Mouse (Mus musculus) heart, postnatal 14 days (tissue): ENCODE results near the gene Gpr162. TPM values are rescaled to one million over a fixed set of nuclear protein-coding genes. Genes with fewer than 3 reads are reported as not detected.
A peak's percentile ranks its signal among the peaks of the same experiment; 100 is the strongest.
"Not testable (repeated sequence)": the region's sequence is repeated elsewhere in the genome, so short reads cannot be mapped to it uniquely, and the experiment has no call there.

Experiments used
- DNase-seq, 2 experiments: peaks; one replicate each; pipeline ENCODE4 v3.0.0; 2021 to 2022
- intact Hi-C: fragments of 180-260 bp; cut with DNase I; formaldehyde crosslinking; loops from one replicate; pipeline ENCODE4 v1.15.1; 2025
- long read RNA-seq, 2 experiments: library from polyadenylated mRNA; stranded (forward); transcript quantifications; one replicate each; pipeline ENCODE4 v2.0.0; 2021
- total RNA-seq, 2 experiments: library from RNA; stranded (reverse); gene quantifications; 2 replicates each; pipeline ENCODE4 v1.2.3; 2021

The Gpr162 gene
- total RNA-seq, result 1 to 10 TPM; 1.8 to 2.4 TPM
- long read RNA-seq, experiment 1, partial matches to known transcripts, result 0 of 1 reads
- long read RNA-seq, experiment 1, other reads (novel, unspliced or antisense), result 1 of 1 reads
- long read RNA-seq, experiment 2, result 0 reads

DNA sequence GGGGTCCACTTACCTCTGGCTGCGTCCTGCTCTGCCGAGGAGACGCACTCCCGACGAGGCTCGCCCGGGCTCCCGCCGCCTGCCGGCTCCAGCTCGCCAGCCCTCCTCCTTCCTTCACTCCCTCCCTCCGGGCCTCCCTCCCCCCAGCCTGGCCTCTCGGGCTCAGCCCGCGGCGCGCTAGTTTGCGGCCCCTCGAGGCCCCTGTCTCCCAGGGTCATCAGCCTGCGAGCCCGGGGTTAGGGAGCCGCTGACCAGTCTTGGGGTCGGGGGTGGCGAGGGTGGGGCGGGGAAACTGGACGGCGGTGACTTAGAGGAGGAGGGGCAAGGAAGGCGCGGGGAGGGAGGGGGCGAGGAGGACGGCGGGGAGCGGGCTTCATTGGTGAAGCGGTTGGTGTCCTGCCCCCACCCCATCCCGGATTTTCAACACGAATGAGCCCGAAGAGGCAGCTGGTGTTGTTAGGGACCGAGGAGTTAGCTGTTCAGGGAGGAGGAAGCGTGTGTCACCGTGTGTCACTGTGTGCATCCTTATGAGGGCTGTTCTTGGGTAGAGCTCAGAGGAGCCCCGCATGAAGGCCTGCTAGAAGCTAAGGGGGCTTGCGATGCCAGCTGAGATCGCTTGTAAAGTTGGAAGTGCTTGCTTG, at the start of gene Gpr162:
Gpr162 (minus strand) TSS at position 326 of the 641 bp plus-strand sequence.
- intact Hi-C loops, result loop anchor here (5.0 kb wide), 1 partner anchor 219 kb away; no protein-coding TSS in a partner anchor
- peak; percentile 66 to 73 for DNase-seq

DNA sequence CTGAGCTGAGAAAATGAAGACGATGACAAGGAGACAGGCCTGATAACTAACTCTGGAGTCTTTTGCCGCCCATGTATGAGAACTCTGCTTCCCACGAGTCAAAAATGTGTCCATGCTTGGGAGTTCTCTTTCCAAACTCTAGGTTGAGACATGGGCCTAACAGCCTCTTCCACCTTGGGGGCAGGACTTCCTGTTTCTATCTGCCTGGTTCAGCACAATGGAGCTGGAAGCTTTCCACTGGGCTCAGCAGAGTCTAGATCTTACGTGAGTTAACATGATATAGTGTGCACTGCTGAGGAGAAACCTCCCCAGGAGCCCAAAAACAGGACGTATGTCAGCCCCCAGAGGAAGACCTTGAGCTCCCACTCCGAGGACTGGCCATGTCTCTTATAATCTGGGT, 49.4 kb upstream of the Gpr162 start:
- intact Hi-C loops, result no loop called here
- peak in 1 of 2 experiments; percentile 16 for DNase-seq

- intact Hi-C loops, result no loop called here
- no peak for DNase-seq
Observed at GRCm38 (mm10) chr6:124911533-124912218, 47.9 kb upstream of the Gpr162 start, which contains the start of gene Lag3. Lag3 (minus strand) TSS chr6:124911705.

DNA sequence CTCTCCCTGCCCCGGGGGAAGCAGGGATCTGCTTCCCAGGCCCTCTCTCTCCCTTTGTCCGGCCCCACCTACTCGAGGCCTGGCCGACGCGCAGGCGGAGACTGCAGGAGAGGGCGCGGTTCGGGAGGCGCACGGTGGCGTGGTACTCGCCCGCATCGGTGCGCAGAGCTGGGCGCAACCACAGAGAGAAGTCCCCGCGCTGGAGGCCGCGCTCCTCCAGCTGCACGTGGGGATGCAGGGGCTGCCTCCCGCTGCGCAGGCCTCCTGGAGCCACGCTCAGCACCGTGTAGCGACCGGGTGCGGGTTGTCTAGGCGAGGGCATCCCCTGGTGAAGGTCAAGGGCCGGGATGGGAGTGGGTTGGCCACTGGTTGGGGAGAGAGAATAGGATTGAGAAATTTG, 46.2 kb upstream of the Gpr162 start:
- intact Hi-C loops, result no loop called here
- DNase-seq, result peak in 1 of 2 experiments; percentile 11

GRCm38 (mm10) chr6:124907767-124908166, 44.0 kb upstream of the Gpr162 start:
- DNase-seq, result no peak
- intact Hi-C loops, result loop anchor here (10.0 kb wide), 1 partner anchor 57 kb away; the partner anchor contains the start of gene Cops7a

GRCm38 (mm10) chr6:124904991-124905860, 41.4 kb upstream of the Gpr162 start:
- intact Hi-C loops, result loop anchor here (1.0 to 10.0 kb wide), 4 partner anchors 25 to 127 kb away; partner anchors contain the start of gene Cops7a
- DNase-seq, result peak in 1 of 2 experiments; percentile 16

- intact Hi-C loops, result loop anchor here (1.0 to 10.0 kb wide), 4 partner anchors 26 to 128 kb away; partner anchors contain the start of gene Cops7a
- peak; percentile 72 to 77 for DNase-seq
Observed at GRCm38 (mm10) chr6:124904161-124904981, 40.6 kb upstream of the Gpr162 start.

GRCm38 (mm10) chr6:124903580-124904151, 39.9 kb upstream of the Gpr162 start:
- intact Hi-C loops, result loop anchor here (1.0 to 10.0 kb wide), 6 partner anchors 27 to 179 kb away; partner anchors contain the start of gene Cops7a
- peak; percentile 94 to 99 for DNase-seq

GRCm38 (mm10) chr6:124901851-124902250, 38.1 kb upstream of the Gpr162 start:
- intact Hi-C loops, result loop anchor here (2.0 to 10.0 kb wide), 4 partner anchors 41 to 130 kb away; partner anchors contain the start of gene Cops7a
- no peak for DNase-seq

- peak; percentile 25 to 35 for DNase-seq
- intact Hi-C loops, result loop anchor here (5.0 to 10.0 kb wide), 3 partner anchors 64 to 131 kb away; partner anchors contain the start of gene Cops7a
Observed at GRCm38 (mm10) chr6:124900801-124901480, 37.2 kb upstream of the Gpr162 start.

- intact Hi-C loops, result loop anchor here (5.0 to 10.0 kb wide), 3 partner anchors 65 to 132 kb away; partner anchors contain the start of gene Cops7a
- DNase-seq, result no peak
Observed at GRCm38 (mm10) chr6:124900056-124900800, 36.4 kb upstream of the Gpr162 start.

- intact Hi-C loops, result no loop called here
- no peak for DNase-seq
Observed at GRCm38 (mm10) chr6:124898359-124898758, 34.6 kb upstream of the Gpr162 start.

GRCm38 (mm10) chr6:124894113-124894512, 30.3 kb upstream of the Gpr162 start:
- DNase-seq, intact Hi-C loops: not testable (repeated sequence)

DNA sequence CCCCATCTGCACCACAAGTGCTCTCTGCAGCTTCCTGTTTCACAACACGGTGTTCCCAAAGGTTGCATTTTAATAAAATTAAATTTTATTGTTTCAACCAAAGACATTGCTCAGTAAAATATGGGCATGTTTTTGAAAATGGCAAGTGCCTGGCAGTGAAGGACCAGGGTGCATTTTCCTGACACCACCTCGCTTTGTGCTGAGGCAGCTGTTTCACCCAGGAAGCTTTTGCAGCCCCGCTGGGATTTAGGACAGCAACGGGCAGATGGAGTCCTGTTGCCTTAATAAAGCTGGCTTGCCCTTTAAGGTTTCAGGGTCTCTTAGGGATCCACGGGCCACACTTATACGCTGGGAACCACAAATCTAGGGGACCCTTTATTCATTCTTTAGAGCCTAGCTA, 27.2 kb upstream of the Gpr162 start:
- intact Hi-C loops, result no loop called here
- DNase-seq, result no peak

- intact Hi-C loops, result no loop called here
- DNase-seq, result no peak
Observed at GRCm38 (mm10) chr6:124888555-124889125, 24.9 kb upstream of the Gpr162 start.

DNA sequence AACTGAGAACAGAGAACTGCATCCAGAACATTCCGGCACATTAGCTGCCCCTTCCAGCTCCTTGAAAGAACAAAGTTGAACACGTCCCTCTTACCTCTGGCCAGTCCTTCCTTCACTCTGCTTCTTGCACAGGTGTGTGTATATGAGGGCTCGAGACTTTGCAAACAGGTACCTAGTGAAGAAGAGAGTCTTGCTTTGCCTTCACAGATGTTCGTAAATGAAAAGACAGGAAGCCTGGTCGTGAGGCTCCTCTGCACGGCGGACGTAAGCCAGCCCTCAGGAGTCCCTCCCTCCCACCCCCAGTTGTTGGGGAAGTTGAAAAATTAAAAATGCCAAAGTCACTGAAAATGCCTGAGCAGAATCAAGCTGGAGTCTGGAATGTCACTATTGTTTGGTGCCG, 24.2 kb upstream of the Gpr162 start, which contains the start of gene Cd4:
Cd4 (minus strand) TSS at position 236 of the 400 bp plus-strand sequence.
- intact Hi-C loops, result no loop called here
- no peak for DNase-seq

DNA sequence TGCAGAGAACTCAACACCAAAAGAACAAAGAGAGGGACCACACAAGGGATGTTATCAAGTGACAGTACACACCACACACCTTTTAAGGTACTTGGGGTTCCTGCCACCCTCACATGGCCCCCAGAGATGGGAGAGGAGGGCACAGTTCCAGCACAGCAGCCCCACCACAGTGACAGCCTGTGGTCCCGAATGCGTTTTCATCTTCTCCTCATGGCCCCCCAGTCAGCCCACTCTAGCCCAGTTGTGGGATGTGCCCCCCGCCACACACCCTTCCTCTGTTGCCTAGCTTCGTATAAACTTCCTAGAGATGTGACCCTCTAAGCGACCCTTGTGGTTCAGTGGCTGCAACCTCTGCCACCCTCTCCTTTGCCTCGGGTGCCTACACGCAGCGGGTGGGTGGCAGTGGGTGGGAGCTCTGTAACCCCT, 22.2 kb upstream of the Gpr162 start:
- intact Hi-C loops, result no loop called here

More for the DNA sequence above, 22.2 kb upstream of the Gpr162 start:
- no peak for DNase-seq
